Mouse (Mus musculus) lung, postnatal 10 days (tissue): ENCODE measurements around the gene Kazn.
A peak's percentile ranks its signal among the peaks of the same experiment; 100 is the strongest.

ENCODE experiments used
- DNase-seq: peaks from one replicate; pipeline ENCODE4 v3.0.0; 2021

Kazn gene

GRCm38 (mm10) chr4:142074060-142074732, 165.0 kb downstream of the Kazn start:
- DNase-seq, result no peak

- DNase-seq, result no peak
These were observed 167.8 kb downstream of the Kazn start for GRCm38 (mm10) chr4:142071243-142071991.

- peak; percentile 39 for DNase-seq
These were observed 168.4 kb downstream of the Kazn start for GRCm38 (mm10) chr4:142070840-142071239.

GRCm38 (mm10) chr4:142068899-142069812, 170.0 kb downstream of the Kazn start:
- DNase-seq, result no peak

- no peak for DNase-seq
These were observed 172.6 kb downstream of the Kazn start for GRCm38 (mm10) chr4:142066576-142066975.

GRCm38 (mm10) chr4:142065835-142066234, 173.4 kb downstream of the Kazn start:
- DNase-seq, result peak; percentile 58

- peak; percentile 68 for DNase-seq
These were observed 173.9 kb downstream of the Kazn start for GRCm38 (mm10) chr4:142065270-142065669.

GRCm38 (mm10) chr4:142064582-142065228, 174.5 kb downstream of the Kazn start:
- DNase-seq, result no peak

GRCm38 (mm10) chr4:142063057-142063534, 176.1 kb downstream of the Kazn start:
- no peak for DNase-seq

- no peak for DNase-seq
These were observed 177.5 kb downstream of the Kazn start for GRCm38 (mm10) chr4:142061485-142062240.

- DNase-seq, result no peak
These were observed 178.5 kb downstream of the Kazn start for GRCm38 (mm10) chr4:142060455-142061378.

GRCm38 (mm10) chr4:142059841-142060193, 179.4 kb downstream of the Kazn start:
- no peak for DNase-seq

GRCm38 (mm10) chr4:142059113-142059840, 179.9 kb downstream of the Kazn start:
- no peak for DNase-seq

GRCm38 (mm10) chr4:142057529-142058216, 181.5 kb downstream of the Kazn start:
- no peak for DNase-seq

- DNase-seq, result no peak
These were observed 183.6 kb downstream of the Kazn start for GRCm38 (mm10) chr4:142055600-142055999.

- no peak for DNase-seq
These were observed 184.6 kb downstream of the Kazn start for GRCm38 (mm10) chr4:142054580-142054979.

- peak; percentile 28 for DNase-seq
These were observed 185.3 kb downstream of the Kazn start for GRCm38 (mm10) chr4:142053661-142054448.

- DNase-seq, result peak; percentile 24
These were observed 185.9 kb downstream of the Kazn start for GRCm38 (mm10) chr4:142053261-142053660.
